Mouse (Mus musculus) hindbrain, embryonic 16.5 days (tissue): ENCODE data around the gene Dhrs13. TPM values are rescaled to one million over a fixed set of nuclear protein-coding genes. Genes with fewer than 3 reads are reported as not detected.

Experiments used
- ATAC-seq: fragments of 200-750 bp; cut with Nextera tagmentation; 2 replicates; pipeline ENCODE4 v1.8.0; 2017; ENCODE audit warnings: moderate TSS enrichment, moderate library complexity
- H3K27ac ChIP-seq: fragments of 300-500 bp; sonication (generic); 2 replicates; pipeline ENCODE4 v1.5.1; 2014; ENCODE audit warnings: low read depth, mild to moderate bottlenecking, control low read depth, low read length, moderate library complexity
- H3K27me3 ChIP-seq: fragments of 300-500 bp; sonication (generic); replicated peaks from 2 replicates; pipeline ENCODE4 v1.6.1; 2014; ENCODE audit warnings: low read length; ENCODE audit not compliant: control insufficient read depth, insufficient read depth
- H3K36me3 ChIP-seq: fragments of 300-500 bp; sonication (generic); 2 replicates; pipeline ENCODE4 v1.6.1; 2014; ENCODE audit warnings: mild to moderate bottlenecking, low read length, moderate library complexity, mixed read lengths; ENCODE audit not compliant: control insufficient read depth, insufficient read depth
- H3K4me1 ChIP-seq: fragments of 300-500 bp; sonication (generic); 2 replicates; pipeline ENCODE4 v1.6.1; 2014; ENCODE audit warnings: low read depth, low read length; ENCODE audit not compliant: control insufficient read depth, insufficient read depth
- H3K4me2 ChIP-seq: fragments of 300-500 bp; sonication (generic); 2 replicates; pipeline ENCODE4 v1.6.1; 2014; ENCODE audit warnings: mild to moderate bottlenecking, low read length, control low read depth, moderate library complexity
- H3K4me3 ChIP-seq: fragments of 300-500 bp; sonication (generic); 2 replicates; pipeline ENCODE4 v1.5.1; 2014; ENCODE audit warnings: mild to moderate bottlenecking, low read length, control low read depth, moderate library complexity
- H3K9ac ChIP-seq: fragments of 300-500 bp; sonication (generic); 2 replicates; pipeline ENCODE4 v1.6.1; 2014; ENCODE audit warnings: low read depth, mild to moderate bottlenecking, control low read depth, low read length, moderate library complexity
- H3K9me3 ChIP-seq: fragments of 300-500 bp; sonication (generic); 2 replicates; pipeline ENCODE4 v1.6.1; 2014; ENCODE audit warnings: mild to moderate bottlenecking, low read length, moderate library complexity; ENCODE audit not compliant: control insufficient read depth
- WGBS: fragments of 180-500 bp; shearing (Covaris S2); extraction: QIAGEN DNeasy Blood & Tissue Kit; methylation state at CpG from one replicate; pipeline ENCODE4 v1.1.7; 2014; 5-methylcytosine and 5-hydroxymethylcytosine counted together
- polyA plus RNA-seq: library from polyadenylated mRNA; unstranded; fragments of >200 nt; fragmentation: Nextera tagmentation; extraction: Ambion mirVana; gene quantifications from 2 replicates; pipeline ENCODE4 v1.2.1, GENCODE M21; 2015

Dhrs13 gene
- polyA plus RNA-seq, 1 experiment from 2014 or later, result 54.5 TPM

DNA sequence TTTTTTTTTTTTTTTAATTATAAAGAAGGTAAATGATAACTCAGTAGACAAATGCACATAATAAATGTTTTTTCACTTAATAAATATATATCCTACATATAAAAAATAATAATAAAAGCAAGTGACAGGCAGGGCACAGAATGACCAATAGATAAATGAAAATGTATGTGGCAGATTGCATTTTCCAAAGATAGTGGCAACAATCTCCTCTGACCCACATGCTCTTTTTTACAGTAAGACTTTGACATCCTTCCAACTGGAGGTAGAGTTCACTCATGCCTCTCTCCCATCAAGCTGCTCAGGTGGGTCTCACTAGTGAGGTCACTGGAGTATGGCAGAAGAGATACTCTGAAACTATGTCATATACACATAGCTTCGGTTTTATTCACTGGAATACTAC lies 30.5 kb downstream of the Dhrs13 start:
- WGBS, result 86% methylated on average over 1 of the region's 1 CpGs

GRCm38 (mm10) chr11:78065906-78066305 lies 33.8 kb downstream of the Dhrs13 start:
- Histone ChIP-seq H3K36me3 (no peaks in the 10 kb centered on the region), H3K4me1 (no peaks in the 10 kb centered on the region), H3K27me3 (no peaks in the 10 kb centered on the region), H3K9me3 (no peaks in the 10 kb centered on the region), H3K4me3 (no peak overlapping the region), H3K9ac (no peak overlapping the region), H3K27ac (no peak overlapping the region), H3K4me2 (no peak overlapping the region)
- 57% methylated on average over 2 of the region's 2 CpGs for WGBS
- no peak for ATAC-seq

More for the DNA sequence above, 30.5 kb downstream of the Dhrs13 start:
- Histone ChIP-seq H3K4me2 (no peak overlapping the region), H3K27ac (no peak overlapping the region), H3K9ac (no peak overlapping the region), H3K4me1 (no peaks in the 10 kb centered on the region), H3K9me3 (no peaks in the 10 kb centered on the region), H3K36me3 (peaks cover 14% of the 10 kb centered on the region), H3K27me3 (no peaks in the 10 kb centered on the region), H3K4me3 (no peak overlapping the region)
- no peak for ATAC-seq

- whole genome bisulfite sequencing, result 61% methylated on average over 2 of the region's 2 CpGs
- H3K27ac ChIP-seq, result no peak overlapping the region
- no peak overlapping the region for H3K9ac ChIP-seq
- no peak overlapping the region for H3K4me3 ChIP-seq
- ATAC-seq, result no peak
- no peaks in the 10 kb centered on the region for H3K9me3 ChIP-seq
- no peaks in the 10 kb centered on the region for H3K27me3 ChIP-seq
- H3K36me3 ChIP-seq, result no peaks in the 10 kb centered on the region
- H3K4me1 ChIP-seq, result no peaks in the 10 kb centered on the region
- H3K4me2 ChIP-seq, result no peak overlapping the region
These were observed 34.6 kb downstream of the Dhrs13 start for GRCm38 (mm10) chr11:78066641-78067040.

DNA sequence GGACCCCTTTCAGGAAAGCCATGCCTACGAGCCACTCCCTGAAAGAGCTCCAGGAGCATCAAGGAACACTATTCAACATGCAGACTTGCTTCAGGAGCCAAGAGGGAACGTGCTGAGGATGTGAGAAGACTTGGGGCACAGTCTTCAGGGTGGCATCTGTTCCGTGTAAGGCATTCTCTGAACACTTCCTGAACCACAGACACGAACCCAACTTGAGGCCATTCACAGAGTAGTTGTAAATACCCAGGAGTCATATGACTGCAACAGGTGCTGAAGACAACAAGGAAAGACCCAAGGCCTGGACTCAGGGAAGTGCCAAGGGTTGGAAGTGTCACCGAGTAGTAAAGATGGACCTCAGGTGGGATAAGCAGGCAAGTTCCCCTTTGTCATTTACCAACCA lies 35.5 kb downstream of the Dhrs13 start:
- no peak for ATAC-seq
- WGBS, result 77% methylated on average over 5 of the region's 5 CpGs
- Histone ChIP-seq H3K4me1 (no peaks in the 10 kb centered on the region), H3K9ac (no peak overlapping the region), H3K27me3 (no peaks in the 10 kb centered on the region), H3K4me2 (no peak overlapping the region), H3K4me3 (no peak overlapping the region), H3K9me3 (no peaks in the 10 kb centered on the region), H3K27ac (no peak overlapping the region), H3K36me3 (peaks cover 5% of the 10 kb centered on the region; the same call in 1 of the 2 replicates)

DNA sequence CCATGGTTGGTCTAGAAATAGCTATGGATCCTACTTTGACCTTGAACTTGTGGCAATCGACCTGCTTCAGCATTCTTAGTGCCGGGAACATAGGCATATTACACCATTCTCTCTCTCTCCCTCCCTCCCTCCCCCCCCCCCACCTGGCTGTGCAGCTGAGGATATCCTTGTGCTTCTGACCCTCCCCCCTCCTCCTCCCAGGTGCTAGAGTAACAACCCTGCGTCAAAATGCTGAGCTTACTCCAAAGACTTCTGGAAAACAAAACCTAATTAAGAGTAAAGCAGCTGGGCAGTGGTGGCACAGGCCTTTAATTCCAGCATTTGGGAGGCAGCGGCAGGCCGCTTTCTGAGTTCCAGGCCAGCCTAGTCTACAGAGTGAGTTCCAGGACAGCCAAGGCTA lies 37.0 kb downstream of the Dhrs13 start:
- H3K4me1 ChIP-seq, result no peaks in the 10 kb centered on the region
- no peaks in the 10 kb centered on the region for H3K27me3 ChIP-seq
- H3K27ac ChIP-seq, result no peak overlapping the region
- ATAC-seq, result no peak
- H3K9ac ChIP-seq, result no peak overlapping the region
- 81% methylated on average over 5 of the region's 5 CpGs for WGBS
- H3K4me3 ChIP-seq, result no peak overlapping the region
- no peaks in the 10 kb centered on the region for H3K9me3 ChIP-seq
- no peak overlapping the region for H3K4me2 ChIP-seq
- peaks cover 15% of the 10 kb centered on the region for H3K36me3 ChIP-seq

DNA sequence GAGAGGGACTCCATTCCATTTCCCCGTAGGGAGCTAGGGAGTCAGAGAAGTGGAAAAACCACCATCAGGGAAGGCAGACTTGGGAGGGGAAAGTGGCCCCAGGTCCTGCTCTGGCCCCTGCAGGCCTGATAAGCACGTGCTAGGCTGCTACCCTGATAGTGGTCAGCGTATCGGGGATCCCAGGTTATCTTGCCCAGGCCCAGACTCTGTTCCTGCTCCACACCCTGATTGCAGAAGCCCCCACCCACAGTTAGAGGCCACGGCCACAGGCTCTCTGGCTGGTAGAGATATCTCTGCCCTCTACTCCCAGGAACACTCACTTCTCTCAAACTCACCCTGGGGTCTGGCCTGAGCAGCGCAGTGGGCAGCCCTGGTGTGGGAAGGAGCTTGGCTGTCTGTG lies 37.6 kb downstream of the Dhrs13 start:
- H3K4me2 ChIP-seq, result no peak overlapping the region
- no peak overlapping the region for H3K9ac ChIP-seq
- no peak overlapping the region for H3K4me3 ChIP-seq
- no peak overlapping the region for H3K27ac ChIP-seq
- H3K27me3 ChIP-seq, result no peaks in the 10 kb centered on the region
- no peaks in the 10 kb centered on the region for H3K4me1 ChIP-seq
- no peak for ATAC-seq
- peaks cover 19% of the 10 kb centered on the region for H3K36me3 ChIP-seq
- H3K9me3 ChIP-seq, result no peaks in the 10 kb centered on the region
- WGBS, result 85% methylated on average over 6 of the region's 6 CpGs

GRCm38 (mm10) chr11:78071938-78072337 lies 39.9 kb downstream of the Dhrs13 start:
- no peak overlapping the region for H3K27ac ChIP-seq
- H3K4me1 ChIP-seq, result no peaks in the 10 kb centered on the region
- H3K9me3 ChIP-seq, result no peaks in the 10 kb centered on the region
- H3K4me3 ChIP-seq, result no peak overlapping the region
- H3K4me2 ChIP-seq, result no peak overlapping the region
- no peak overlapping the region for H3K9ac ChIP-seq
- no peaks in the 10 kb centered on the region for H3K27me3 ChIP-seq
- H3K36me3 ChIP-seq, result peaks cover 33% of the 10 kb centered on the region
- WGBS, result 83% methylated on average over 5 of the region's 5 CpGs
- no peak for ATAC-seq

DNA sequence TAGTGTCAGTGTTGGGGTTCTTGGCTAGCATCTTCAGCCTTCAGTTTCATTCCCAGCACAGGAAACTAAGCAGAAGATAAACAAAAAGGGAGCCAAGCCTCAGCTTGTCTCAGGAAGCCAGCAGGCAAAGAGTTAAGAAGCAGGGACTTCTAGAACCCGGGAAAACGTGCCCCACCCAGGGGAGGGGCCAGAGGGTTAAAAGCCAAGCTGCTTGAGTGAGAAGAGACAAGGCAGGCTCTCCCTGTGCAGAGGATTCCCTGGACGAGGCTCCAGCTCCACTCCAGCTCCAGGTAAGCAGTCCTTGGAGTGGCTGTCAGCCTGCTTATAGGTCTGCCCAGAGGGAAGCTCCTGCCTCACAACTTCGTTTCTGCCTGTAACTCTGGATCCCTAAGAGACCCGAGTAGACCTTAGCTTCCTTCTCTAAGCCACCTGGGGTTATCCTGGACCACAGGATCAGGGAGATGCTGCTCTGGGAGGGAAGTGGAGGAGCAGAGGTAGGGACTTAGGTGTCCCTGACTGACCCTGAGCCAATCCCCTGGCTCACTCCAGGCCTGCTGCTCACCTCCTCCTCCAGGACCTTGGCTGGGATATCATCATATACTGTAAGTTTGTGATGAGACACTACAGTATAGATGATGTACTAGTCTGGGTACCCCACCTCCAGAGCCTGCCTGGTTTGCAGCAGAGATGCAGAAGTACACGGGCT lies 40.5 kb downstream of the Dhrs13 start:
- H3K36me3 ChIP-seq, result peaks cover 34% of the 10 kb centered on the region
- no peak overlapping the region for H3K4me2 ChIP-seq
- H3K4me3 ChIP-seq, result no peak overlapping the region
- no peaks in the 10 kb centered on the region for H3K9me3 ChIP-seq
- no peaks in the 10 kb centered on the region for H3K4me1 ChIP-seq
- WGBS, result 29% methylated on average over 6 of the region's 6 CpGs
- no peaks in the 10 kb centered on the region for H3K27me3 ChIP-seq
- H3K27ac ChIP-seq, result no peak overlapping the region
- H3K9ac ChIP-seq, result no peak overlapping the region
- no peak for ATAC-seq

DNA sequence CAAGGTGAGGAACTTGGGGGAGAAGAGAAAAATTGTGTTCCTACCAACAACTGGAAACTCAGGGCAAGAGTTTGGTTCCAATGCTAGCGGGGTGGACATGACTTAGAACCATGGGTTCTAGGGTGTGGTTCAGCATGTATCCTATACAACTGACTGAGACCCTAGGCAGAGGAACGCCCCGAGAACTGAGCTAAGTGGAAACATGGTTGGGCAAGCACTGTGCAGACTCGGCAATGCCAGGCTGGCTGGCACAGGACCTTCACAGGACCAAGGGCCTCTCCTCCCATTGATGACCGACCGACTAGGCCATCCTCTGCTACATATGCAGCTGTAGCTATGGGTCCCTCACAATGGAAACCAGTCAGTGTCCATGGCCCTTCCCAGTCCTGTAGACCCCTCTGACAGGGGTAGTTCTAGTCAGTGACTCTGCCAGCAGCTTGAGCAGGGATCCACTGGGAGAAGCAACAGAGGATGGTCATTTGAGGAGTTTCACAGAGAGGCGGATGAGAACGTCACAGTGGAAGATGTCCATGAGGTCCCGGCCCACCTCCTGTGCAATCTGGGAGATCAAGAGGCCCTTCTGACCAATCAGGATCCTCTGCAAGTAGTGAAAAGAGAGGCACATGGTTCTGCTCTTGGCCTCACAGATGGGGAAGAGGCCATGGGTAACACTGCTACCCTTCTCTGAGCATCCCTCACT lies 41.6 kb downstream of the Dhrs13 start:
- ATAC-seq, result no peak
- Histone ChIP-seq H3K4me1 (no peaks in the 10 kb centered on the region; the same call in 1 of the 2 replicates), H3K9ac (no peak overlapping the region), H3K9me3 (no peaks in the 10 kb centered on the region), H3K4me2 (no peak overlapping the region), H3K27me3 (no peaks in the 10 kb centered on the region), H3K36me3 (peaks cover 34% of the 10 kb centered on the region), H3K4me3 (no peak overlapping the region), H3K27ac (no peak overlapping the region)
- WGBS, result 90% methylated on average over 9 of the region's 9 CpGs
